Mouse (Mus musculus): ENCODE results near the gene Uck2.

Gene Uck2

DNA sequence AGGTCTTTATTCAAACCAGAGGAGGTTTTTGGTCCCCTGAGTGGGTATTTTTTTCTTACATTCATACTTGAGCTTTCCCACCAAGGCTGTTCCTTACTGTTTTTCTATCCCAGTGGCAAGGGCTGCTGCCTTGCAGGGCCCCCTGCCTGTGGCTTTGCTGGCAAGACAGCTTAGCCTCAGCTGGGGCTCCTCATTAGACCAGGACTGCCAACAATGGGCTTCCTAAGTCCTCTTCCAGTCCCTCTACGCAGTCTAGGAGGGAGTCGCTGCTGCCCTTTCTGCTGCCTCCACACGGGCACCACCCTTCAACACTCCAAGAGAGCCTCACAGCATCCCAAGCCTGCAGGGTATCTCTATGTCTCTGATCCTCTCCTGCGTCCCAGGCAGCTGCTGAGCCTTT is 76.3 kb downstream of the Uck2 start:
- no peak for DNase-seq

DNA sequence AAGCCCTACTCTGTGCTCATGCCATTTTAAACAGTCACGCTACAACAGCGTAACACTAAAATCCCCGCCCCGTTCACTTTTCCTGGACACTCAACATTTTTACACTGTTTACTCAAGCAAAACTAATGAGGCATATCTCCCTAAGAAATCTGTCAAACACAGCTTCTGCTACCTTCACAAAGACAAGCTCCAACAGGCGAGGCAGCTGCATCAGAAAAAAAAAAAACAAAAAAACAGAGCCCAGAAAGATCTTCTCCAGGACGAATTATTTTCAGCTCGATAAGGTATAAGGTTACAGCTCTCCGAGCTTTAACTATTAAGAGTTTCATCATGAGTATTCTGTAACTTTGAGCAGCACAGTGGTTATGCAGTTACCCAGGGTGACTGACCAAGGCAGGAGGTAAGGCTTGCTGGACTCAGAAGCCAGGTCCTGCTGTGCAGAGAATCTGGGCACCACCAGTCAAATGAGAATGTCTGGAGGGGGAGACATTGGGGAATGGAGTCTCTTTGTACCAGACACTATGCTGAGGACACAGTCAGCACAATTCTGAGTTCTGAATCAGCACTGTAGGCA is 79.9 kb downstream of the Uck2 start:
- peak in 1 of 2 experiments; percentile 28 for DNase-seq

DNA sequence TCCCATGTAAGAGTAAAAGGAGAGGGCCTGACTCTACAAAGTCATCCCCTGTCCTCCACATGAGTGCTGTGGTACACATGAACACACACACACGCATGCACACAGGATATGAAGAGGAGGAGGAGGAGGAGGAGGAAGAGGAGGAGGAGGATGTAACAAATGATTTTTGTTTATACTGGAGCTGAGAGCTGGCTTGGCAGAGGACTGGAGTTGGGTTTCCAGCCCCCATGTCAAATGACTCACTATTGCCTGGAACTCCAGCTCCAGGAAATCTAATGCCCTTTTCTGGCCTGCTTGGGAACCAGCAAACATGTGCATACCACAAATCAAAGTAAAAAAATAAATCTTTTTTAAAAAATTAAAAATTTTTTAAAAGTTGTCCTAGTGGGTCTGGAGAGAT is 80.7 kb downstream of the Uck2 start:
- DNase-seq = no peak

- peak; percentile 63 to 64 for DNase-seq
Observed at GRCm38 (mm10) chr1:167194766-167195165, 90.4 kb downstream of the Uck2 start.

DNA sequence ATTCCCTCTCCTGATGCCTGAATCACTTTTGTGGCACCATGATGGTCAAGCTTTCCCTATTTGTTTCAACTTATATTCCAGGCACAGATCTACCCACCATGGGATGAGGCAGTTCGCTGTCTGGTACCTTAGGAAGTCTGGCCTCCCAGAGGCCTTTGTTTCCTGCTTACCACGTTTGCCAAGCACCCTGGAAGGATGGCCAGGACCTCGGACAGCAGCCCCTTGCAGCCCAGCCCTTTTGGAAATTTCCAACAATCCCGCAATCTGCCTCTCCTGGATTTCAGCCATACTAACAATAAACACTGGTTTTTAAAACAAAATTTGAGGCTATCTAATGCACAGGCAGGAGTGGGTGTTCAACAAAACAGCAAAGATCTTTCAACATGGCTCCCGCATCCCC is 97.3 kb downstream of the Uck2 start:
- no peak for DNase-seq

DNA sequence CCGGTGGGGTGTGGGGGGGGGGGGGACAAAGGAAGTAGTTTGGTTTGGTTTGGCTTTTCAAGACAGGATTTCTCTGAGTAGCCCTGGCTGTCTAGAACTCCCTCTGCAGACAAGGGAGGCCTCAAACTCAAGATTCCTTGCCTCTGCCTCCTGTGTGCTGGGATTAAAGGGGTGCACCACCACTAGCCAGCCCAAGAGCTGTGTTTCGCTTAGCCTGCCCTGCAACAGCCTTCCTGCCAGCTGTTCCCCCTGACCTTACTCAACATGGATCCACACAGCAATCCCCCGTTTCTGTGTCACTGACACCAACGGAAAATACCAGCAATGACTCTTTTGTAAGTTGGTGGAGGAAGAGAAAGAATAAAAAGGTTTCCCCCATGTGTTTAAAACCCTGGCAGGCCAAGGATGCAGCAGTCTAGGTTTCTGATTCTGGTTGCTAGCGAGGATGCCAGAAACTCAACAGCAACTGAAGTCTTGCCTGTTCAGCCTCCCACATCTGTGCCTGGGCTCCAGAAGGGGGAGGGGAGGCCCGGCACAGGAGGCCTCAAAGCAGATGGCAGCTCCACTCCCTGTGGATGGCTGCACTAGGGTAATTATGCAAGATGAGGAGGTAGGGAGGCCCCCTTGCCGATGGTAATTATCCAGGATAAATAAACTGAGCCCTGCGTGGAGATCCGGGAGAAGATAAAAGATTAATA is 103.1 kb downstream of the Uck2 start:
- no peak for DNase-seq
